Mouse (Mus musculus) myocyte (in vitro differentiated cells): ENCODE results near the gene Ppp1r36.

Source experiments
- MAX ChIP-seq: IDR thresholded peaks from one replicate; pipeline ENCODE4 v1.6.1; 2011; ENCODE audit warnings: low read depth, mild to moderate bottlenecking, control low read depth
- REST ChIP-seq: IDR thresholded peaks from one replicate; pipeline ENCODE4 v1.6.1; 2011; ENCODE audit warnings: mild to moderate bottlenecking, control low read depth, moderate library complexity; ENCODE audit not compliant: insufficient read depth, insufficient read length

- TF ChIP-seq REST (no peak), MAX (no peak)
Observed at GRCm38 (mm10) chr12:76476146-76476545, 58.8 kb downstream of the Ppp1r36 start.
